Mouse (Mus musculus) mature B cell (primary cell): Measurements from ENCODE around the gene Lrrc18.

Experiments
- in situ Hi-C: fragments of 300-500 bp; cut with MboI; formaldehyde crosslinking; loops from 2 replicates; pipeline ENCODE4 v1.14.3; 2019

Gene Lrrc18

DNA sequence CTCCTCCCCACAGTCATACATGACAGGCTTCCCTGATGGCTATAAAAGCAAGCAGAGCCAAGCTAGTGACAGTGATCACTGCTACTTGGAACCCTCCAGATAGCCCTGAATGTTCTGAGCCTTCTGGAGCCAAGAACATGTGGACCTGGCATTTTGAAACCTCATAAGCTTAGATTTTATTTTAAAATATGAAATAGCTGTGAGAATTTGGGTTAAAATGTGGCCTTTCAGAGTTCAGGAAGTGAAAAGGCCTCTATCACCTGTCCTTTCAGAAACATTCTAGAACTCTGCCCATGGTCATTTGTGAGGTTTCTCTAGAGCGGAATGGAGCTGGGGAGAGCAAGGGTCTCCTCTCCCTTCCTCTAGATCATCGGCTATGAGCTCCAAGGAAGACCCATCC, at the start of gene Lrrc18:
TSS of gene Lrrc18 (plus strand) at position 301 of the 400 bp plus-strand sequence.
- in situ Hi-C loops: no loop called here

DNA sequence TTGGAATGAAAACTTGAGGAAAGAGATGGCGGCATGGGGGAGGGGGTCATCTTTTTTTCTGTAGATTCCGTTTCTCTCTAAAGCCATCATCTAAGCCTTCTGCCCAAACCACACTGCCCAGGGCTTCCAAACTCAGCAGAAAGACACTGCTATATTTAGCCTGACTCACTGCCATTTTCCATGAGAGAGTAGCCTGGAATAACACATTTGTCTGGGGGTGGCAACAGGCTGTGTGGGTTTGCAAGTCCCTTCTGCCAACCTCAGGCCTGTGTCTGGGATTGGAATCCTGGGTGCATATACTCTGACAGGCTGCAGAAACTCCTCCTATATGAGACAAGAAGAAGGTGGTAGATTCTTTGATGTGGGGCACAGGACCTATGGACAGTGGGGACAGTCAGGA, 43.7 kb upstream of the Lrrc18 start:
- in situ Hi-C loops: no loop called here

DNA sequence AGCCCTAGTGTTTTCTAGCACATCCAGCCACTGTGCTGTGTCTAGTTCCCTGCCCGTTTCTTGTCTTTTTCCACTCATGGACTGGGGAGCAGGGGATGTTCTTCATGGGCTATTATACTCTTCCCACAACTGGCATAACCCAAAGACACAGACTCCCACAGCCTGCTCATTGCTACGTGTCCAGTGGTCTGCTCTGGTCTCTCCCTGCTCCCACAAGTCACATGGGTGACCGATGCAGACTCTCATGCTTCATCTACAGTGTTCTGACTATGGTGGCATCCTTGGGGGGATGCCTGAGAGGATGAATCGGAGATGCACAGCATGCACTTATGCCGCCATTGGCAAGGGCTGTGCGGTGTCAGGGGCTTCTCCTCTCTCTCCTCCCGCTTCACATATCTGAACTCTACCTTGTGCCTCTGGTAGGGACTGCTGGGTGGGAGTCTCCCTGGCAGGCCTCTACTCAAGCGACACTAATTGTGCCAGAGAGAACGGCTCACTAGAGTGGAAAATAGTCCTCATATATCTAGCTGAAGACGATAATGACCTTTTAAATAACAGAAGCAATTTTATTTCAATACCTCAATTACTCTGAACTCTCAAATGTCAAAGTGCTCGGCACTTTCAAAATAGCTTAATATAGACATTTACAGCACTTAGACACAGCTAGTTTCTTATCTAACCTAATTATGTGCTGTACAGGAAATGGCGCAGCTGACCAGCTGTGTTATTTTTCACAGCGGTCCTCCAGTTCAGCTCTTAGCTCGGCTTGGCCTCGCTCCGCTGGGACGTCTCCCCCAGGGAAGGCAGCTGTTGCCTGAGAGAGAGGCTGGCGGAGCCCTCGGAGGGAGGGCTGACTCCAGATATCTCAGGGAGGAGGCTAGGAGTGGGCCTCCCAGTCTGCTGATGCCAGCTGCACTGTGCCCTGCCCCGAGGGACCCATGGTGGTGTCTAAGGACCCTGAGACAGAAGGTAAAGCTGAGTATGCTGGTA, 40.6 kb upstream of the Lrrc18 start:
- in situ Hi-C loops: no loop called here

DNA sequence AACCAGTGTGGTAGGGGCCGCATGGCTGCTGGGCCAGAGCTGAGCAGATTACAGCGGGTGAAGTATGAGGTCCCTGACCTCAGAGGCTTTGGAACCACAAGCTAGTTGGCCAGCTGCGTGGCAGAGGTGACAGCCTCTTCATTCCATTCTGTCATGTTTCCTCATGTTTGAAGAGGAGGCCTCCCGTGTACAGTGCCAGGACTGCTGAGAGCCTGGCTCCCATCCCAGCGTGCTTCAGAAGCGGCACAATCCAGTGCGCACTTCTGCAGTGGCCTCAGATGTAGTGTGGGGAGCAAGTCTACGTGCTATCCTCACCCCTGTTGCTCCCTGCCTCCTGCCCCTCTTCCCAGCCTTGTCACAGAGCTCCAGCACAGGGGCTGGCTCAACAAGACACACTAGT, 34.7 kb upstream of the Lrrc18 start:
- in situ Hi-C loops: no loop called here

DNA sequence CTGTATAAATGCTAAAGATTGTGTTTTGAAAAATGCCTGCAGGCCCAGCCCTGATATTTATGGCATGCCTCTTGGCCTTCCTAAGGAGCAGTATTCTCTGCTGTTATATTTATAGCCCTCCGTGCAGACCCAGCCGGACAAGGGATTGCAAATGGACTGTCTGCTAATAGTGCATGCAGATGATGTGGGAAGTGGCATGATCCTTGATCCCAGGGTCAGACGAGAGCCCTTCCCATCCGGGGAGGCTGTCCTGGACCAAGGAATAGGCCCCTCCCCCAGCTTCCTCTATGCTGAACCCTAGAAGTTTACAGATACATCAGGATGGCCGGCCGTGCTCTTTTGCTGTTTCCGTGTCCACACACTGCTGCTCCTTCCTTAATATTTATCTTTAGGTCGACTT, 32.5 kb upstream of the Lrrc18 start:
- in situ Hi-C loops: no loop called here

DNA sequence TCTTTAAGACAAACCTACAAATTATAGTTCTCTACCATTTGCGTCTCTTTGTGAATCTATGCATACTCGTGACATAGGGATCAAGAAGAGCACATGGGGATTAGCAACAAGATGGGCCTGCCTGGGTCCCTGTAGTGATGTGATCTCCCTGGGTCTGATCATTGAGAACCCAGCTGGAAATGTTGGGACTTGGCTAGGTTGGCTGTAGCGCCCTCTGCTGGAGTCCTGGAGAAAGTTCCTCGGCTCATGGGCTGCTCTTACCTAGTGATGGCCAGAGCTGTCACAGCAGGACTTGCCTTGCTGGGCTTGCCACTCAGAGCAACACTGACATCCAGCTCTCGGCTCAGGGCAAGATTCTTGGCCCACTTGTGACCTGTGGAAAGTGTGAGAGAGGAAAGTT, 30.7 kb upstream of the Lrrc18 start:
- in situ Hi-C loops: no loop called here

DNA sequence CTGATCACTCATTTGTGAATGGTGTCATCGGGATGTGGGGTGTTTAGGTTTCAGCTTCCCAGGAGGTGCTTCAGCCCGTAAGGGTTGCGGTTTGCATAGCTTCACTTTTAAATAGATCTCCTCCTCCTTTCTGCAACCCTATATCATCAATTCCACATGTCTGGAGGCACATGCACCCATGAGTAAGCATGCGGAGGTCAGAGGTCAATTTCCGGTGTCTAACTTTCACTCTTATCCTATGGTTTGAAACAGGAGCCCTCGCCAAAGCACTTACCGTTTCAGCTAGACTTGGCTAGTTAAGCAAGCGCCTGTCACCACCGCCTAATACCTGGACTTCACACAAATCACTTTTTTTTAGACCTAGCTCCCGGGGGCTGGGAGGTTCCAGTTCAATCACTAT, 26.4 kb upstream of the Lrrc18 start:
- in situ Hi-C loops: no loop called here

DNA sequence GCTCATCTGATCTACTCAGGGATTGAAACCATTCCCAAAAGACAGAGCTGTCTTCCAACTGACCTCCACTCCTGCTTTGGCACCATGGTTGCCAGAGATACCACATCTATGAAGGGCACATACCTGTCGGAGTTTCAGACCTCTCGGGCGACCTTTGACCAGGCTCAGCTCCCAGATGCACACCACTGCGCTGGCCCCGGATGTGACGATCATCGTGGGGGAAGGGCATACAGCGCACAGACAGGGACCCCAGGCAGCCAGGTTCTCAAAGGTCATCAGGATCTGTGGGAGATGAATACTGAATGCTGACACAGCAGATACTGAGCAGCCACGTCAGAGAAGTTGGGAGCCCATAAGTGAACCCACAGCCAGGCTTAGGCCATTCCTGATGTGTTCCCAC, 20.5 kb upstream of the Lrrc18 start:
- in situ Hi-C loops: no loop called here

DNA sequence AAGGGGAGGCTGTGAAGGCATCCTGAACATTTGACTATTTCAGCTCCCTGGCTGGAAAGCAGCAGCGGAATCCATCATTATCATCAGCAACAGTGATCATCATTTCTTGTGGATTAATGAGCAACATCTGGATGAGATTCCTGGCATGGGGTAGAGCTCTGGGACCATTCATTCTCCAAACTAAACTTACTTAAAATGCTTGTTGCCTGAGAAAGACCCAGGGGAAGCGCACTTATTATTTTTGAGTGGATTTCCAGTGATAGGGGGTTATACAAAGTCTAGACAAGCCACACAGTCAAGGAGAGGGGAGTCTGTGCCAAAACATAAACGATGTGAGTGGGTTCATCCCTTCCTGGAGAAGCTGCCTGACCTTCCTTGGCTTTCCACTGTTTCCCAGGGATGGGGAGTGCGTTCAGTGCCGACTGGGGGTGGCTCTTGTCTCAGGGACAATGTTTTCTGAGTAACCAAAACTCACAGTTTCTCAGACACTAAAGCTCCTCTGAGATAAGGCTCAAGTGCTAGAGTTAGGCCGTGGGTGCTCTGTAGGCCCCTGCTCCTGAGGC, 6.9 kb upstream of the Lrrc18 start:
- in situ Hi-C loops: no loop called here

DNA sequence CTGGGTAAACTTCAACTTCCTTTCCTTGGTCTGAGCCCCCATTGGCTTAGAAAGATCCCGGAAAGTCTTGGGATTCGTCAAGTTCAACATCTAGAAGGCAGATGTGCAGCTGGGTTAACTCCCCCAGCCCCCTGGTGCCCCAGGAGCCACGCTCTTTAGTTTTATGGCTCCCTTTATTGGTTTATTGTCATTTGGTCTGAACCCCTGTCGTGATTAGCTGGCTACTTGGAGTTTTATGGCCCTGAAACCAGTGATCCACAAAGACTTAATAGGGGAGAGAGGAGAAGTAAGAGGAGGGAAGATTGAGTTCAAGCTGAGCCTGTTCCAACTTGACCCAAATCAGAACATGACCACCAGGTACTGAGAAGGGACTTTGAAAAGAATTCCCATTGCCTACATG, 4.5 kb upstream of the Lrrc18 start:
- in situ Hi-C loops: no loop called here

DNA sequence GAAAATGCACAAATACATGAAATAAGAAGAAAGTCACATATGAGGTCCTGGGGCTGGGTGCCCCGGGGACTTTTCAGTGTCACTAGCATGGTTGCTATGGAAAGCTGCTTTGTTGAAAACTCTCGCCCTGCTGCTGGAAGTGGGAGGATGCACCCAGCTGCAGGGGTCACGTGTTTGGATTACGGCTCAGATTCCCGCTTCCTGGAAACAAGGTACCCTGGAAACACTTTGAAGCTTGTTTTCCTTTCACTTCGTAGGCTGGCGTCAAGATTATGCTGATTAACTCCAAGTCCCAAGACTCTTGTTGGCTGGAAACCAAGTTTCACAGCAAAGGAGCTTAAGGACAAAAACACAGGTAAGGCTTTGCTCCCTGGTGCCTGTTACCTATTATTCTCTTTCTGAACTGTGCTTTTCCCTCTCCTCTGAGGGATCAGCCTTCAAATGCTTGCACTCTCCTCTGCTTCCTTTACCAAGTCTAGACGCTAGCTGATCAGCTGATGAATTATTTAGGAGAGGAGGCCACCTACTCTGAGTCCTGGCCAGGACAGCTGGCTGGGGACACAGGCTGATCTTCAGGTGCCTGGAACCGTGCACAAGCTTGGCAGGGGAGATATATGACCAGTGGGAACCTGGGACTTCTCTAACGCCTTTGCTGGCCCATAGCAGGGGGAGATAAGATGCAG, 3.9 kb downstream of the Lrrc18 start:
- in situ Hi-C loops: no loop called here

DNA sequence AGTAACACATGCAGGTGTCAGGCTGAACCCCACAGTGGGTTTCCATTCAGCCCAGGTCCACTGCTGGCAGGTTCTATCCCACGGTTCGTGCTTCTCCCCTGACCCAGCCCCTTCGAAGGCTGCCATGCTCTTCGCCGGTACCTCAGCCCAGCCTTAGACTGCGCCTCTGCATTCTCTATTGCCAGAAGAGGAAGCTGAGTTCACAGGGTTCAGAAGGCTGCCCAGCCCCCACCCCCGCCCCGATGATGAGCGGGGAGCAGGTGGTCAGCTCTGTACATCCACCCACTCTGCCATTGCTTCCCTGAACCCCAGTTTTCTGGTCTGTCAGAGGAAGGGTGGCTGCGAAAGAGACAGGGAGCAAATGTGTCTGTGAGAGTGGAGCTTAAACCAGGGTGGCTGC, 8.3 kb downstream of the Lrrc18 start:
- in situ Hi-C loops: no loop called here

DNA sequence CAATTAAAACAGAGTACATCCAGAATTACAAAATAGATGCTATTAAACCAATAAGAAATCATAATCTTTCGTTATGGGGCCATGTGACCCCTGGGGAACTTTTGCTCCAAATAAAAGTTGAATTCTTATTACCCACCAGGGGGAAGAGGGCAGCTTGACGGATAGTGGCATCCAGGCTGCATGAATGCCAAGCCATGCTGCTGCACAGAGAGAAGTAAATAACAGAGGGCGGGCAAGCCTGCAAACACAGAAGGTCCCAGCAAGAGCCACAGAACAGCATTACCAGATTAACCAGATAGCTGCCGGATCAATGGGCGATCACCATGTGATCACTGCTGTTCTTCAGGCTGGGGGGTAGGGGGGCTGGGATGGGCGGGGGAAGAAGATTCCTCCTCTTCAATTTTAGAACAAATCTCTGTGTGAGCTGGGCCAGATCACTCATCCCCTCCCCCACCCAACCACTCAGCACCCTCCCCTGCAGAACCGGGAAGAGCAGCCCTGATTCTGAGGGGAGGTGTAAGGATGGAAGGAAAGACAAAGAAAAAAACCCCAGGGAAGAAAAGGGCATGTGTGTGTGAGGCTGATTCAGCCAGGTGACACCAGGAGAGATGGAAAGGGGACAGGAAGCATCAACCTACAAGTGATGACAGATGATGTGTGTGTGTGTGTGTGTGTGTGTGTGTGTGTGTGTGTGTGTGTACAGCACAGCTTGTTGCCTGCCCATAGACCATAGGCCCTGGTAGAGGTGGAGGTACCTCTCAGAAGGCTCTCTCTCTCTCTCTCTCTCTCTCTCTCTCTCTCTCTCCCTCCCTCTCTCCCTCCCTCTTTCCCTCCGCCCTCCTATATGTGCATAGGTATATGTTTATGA, 9.2 kb downstream of the Lrrc18 start:
- in situ Hi-C loops: no loop called here

DNA sequence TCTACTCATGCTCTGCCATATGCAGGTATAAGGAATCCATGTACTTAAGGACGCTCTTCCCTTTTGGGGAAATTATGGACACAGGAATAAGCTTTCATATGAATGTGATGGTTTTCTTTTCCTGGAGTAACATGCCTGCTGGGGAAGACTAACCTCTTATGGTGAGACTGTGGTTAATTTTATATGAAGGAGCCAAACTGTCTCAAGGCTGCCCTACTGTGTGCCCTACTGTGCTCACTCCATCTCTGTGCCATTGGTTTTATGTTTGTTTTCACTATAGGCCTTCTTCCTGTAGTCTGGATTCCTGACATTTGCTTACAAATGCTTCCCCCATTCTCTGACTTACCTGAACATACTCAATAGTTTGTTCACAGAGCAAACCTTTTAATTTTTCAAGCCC, 13.9 kb downstream of the Lrrc18 start:
- in situ Hi-C loops: no loop called here

DNA sequence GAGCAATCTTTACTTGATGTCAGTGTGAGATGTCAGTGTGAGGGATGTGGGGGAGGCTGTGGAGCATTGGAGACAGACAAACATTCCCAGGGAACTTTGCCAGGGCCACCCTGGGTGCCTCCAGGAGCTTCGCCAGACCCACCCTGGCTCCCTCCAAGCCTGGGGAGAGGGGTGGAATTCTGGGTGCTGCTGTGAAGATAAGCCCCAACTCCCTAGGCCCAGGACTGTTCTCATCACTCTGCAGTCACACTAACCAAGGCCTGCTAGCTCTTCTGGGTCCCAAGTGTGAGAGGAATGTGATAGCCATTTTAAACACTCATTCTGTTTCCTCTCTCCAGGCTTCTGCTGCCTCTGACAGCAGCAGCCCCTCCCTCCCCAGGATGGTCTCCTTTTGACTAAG, 16.5 kb downstream of the Lrrc18 start:
- in situ Hi-C loops: no loop called here

DNA sequence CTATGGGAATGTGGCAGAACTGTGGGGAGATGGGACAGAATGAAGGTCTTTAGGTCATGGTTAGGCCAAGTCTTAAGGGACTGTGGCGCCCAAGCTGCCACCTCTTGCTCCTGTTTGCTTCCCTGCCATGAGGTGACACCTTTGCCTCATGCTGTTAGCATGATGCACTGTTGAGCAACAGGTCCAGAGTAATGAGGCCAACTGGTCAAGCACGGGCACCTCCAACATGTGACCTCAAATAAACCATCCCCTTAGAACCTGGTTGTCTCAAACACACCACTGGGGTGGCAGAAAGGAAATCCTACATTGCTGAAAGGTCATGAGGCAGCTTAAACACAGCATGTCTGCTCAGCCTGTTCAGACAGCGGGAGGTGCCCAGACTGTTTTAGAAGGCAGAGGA, 27.9 kb downstream of the Lrrc18 start:
- in situ Hi-C loops: no loop called here

DNA sequence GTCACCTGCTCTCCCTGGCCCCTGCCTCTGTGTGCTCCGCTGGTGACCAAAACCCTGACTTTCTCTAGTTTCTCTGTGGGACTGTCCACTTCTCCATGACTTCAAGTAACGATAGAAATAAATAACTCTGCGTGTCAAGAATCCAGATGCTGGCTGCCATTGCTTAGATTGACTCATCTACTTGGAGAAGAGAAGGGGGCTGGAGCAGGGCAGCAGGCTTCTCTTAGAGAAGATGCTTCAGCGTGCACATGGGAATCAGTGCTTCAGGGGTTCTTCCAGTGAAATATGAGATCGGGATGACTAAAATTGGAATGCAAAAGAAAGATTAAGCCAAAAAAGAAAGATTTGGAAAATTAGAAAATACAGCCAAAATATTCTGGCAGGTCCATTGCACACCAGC, 28.4 kb downstream of the Lrrc18 start:
- in situ Hi-C loops: no loop called here

DNA sequence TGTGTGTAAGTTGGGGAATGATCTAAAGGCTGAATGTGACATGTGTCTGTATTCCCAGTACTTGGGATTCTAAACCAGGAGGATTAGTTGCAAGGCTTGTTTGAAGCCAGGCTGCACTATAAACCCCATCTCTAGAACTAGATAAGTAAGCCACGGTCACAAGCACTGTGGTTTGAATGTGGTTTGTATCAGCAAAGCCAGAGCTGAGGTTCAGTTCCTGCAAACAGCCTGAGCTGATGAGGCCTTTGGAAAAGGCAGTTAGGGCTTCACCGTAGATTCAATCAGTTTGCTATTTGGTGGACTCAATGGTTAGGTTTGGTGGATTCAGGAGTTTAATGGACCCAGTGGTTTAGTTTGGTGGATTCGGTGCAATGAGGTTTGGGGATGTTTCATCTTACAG, 39.7 kb downstream of the Lrrc18 start:
- in situ Hi-C loops: no loop called here

DNA sequence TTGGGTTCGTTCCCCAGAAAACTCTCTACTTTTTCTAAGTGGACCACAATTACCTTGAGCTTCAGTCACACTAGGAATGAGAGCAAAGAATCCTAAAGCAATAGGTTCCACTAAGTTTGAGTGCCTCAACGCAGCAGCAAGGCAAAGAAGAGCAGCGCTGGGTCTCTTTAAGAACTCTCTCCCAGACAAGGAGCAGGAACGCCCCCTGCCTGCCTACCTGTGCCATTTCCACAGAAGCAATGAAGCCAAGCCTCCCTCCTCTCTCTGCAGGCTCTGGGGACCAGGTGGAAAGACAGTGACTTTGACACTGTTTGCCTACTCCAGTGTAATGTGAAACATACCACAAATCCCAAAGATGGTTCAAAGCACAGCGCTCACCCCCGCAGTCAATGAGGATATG, 42.2 kb downstream of the Lrrc18 start:
- in situ Hi-C loops: no loop called here

DNA sequence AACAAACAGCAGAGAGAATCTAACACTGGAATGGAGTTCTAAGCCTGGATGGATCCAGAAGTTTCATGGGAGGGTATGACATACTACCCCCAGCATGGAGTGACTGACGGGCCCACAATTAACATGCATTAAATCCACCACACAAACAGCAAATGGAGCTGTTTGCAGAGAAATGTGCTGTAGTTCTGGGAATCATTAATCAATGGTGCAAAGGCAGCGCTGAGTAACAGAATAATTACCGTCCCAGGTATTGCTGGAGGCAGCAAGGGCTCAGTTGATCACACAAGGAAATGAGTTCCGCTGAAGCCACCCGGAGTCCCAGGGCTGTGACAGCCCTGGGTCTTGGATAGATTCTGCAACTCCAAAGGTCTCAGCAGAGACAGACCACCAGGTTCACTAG, 44.2 kb downstream of the Lrrc18 start:
- in situ Hi-C loops: no loop called here

DNA sequence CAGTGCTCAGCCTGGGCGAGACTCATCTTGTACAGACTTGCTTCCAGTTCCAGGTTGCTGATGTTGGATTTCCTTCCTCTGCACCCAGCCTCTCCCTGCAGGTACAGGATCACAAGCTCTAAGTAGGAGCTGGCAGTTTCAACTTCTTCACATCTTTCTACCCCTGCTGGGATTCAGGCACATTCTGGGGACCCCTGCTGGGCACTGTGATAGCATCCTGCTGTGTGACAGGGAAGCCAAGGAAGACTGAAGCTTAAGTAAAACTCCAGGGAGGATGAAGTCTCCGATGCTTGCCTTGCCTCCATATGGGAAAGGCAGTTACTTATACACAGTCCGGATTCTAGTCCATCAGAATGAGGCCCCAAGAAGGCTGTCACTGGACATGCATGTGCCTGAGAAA, 45.6 kb downstream of the Lrrc18 start:
- in situ Hi-C loops: no loop called here

DNA sequence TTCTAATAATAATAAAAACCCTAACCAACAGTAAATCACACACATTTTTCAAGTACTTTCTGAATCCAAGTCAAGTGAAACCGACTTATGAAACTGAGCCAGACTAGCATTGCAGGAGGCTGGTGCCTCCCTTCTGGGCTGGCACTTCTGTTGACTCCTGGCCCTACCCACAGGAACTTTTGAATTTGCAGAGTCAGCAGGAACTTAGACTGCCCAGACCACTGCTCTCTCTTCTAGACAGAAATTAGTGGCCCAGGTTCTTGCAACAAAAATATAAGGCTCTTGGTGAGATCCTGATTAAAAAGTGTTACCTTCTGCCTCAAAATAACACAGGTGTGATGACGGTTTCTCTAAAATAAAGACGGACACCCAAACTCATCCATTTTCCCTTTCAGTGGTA, 54.0 kb downstream of the Lrrc18 start:
- in situ Hi-C loops: no loop called here
